Mouse (Mus musculus) heart, embryonic 13.5 days (tissue): ENCODE data around the gene Phf21b. TPM values are rescaled to one million over a fixed set of nuclear protein-coding genes. Genes with fewer than 3 reads are reported as not detected.
A peak's percentile ranks its signal among the peaks of the same experiment; 100 is the strongest.

ENCODE experiments used
- ATAC-seq: fragments of 200-750 bp; cut with Nextera tagmentation; 2 replicates; pipeline ENCODE4 v1.8.0; 2017; ENCODE audit warnings: moderate TSS enrichment; ENCODE audit not compliant: insufficient number of reproducible peaks, low FRiP score, low TSS enrichment; ENCODE audit errors: extremely low read depth
- H3K27ac ChIP-seq: fragments of 300-500 bp; sonication (generic); replicated peaks from 2 replicates; pipeline ENCODE4 v1.5.1; 2015; ENCODE audit warnings: moderate library complexity, mild to moderate bottlenecking, inconsistent platforms
- H3K27me3 ChIP-seq: fragments of 300-500 bp; sonication (generic); replicated peaks from 2 replicates; pipeline ENCODE4 v1.6.1; 2015; ENCODE audit warnings: mild to moderate bottlenecking, inconsistent platforms
- H3K36me3 ChIP-seq: fragments of 300-500 bp; sonication (generic); 2 replicates; pipeline ENCODE4 v1.6.1; 2015; ENCODE audit warnings: mild to moderate bottlenecking, inconsistent platforms
- H3K4me1 ChIP-seq: fragments of 300-500 bp; sonication (generic); 2 replicates; pipeline ENCODE4 v1.6.1; 2015; ENCODE audit warnings: inconsistent platforms
- H3K4me2 ChIP-seq: fragments of 300-500 bp; sonication (generic); 2 replicates; pipeline ENCODE4 v1.6.1; 2015; ENCODE audit warnings: inconsistent platforms, mild to moderate bottlenecking, moderate library complexity
- H3K4me3 ChIP-seq: fragments of 300-500 bp; sonication (generic); 2 replicates; pipeline ENCODE4 v1.5.1; 2015; ENCODE audit warnings: moderate library complexity, mild to moderate bottlenecking, inconsistent platforms
- H3K9ac ChIP-seq: fragments of 300-500 bp; sonication (generic); 2 replicates; pipeline ENCODE4 v1.6.1; 2015; ENCODE audit warnings: inconsistent platforms, mild to moderate bottlenecking, moderate library complexity
- H3K9me3 ChIP-seq: fragments of 300-500 bp; sonication (generic); 2 replicates; pipeline ENCODE4 v1.6.1; 2016; ENCODE audit warnings: inconsistent platforms
- WGBS: fragments of 180-500 bp; shearing (Covaris S2); methylation state at CpG from one replicate; pipeline ENCODE4 v1.1.7; 2015; ENCODE audit warnings: mixed read lengths; 5-methylcytosine and 5-hydroxymethylcytosine counted together
- polyA plus RNA-seq: library from polyadenylated mRNA; unstranded; fragments of >200 nt; fragmentation: Nextera tagmentation; extraction: Ambion mirVana; gene quantifications from 2 replicates; pipeline ENCODE4 v1.2.1, GENCODE M21; 2015

Gene Phf21b
- polyA plus RNA-seq, 1 experiment from 2014 or later = 0.08 TPM

DNA sequence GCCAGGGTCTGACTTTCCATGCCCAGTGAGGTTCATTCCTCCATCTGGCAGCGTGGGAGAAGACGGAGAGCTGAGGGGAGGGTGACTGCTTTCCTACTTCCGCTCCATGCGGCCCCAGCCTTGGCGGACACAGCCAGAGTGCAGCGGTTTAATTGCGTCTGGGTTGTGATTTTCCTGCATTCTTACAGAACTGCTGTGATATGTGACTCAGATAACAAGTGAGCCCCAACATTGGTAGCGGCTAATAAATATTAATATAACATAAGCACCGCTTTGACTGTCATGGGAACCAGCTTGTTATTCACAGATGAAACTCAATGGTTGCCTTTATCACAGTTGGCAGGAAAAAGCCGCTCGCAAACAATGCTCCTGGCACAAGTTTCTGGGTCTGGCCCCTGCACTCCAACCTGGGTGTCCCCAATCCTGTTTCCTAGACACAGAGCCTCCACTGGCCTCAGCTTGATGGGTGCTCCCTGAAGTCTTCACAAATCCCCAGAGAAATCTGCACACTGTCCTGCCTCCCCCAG is 43.0 kb downstream of the Phf21b start:
- Histone ChIP-seq H3K36me3 (no peaks in the 10 kb centered on the region), H3K27ac (no peak overlapping the region), H3K9me3 (no peaks in the 10 kb centered on the region), H3K4me3 (no peak overlapping the region), H3K4me2 (no peak overlapping the region), H3K27me3 (no peaks in the 10 kb centered on the region), H3K4me1 (no peaks in the 10 kb centered on the region), H3K9ac (no peak overlapping the region)
- no peak for ATAC-seq
- WGBS = 81% methylated on average over 11 of the region's 11 CpGs

DNA sequence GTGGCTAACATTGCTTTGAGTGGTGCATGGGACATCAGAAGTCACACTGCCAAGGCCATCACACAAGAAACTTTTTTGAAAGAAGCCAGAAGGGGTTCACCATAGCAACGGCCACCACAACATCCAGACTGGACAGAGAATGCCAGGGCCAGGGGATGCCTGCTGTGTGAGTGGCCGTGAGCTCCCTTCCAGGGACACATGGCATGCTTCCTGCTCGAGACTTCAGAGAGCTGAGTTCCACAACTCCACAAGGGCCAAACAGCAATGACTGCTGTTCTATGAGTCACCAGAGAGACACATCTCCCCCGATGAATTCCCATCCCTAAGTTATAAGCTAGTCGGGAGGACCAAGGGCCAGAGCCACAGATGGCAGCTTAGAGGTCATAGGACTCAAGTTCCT is 44.7 kb downstream of the Phf21b start:
- Histone ChIP-seq H3K4me3 (no peak overlapping the region), H3K36me3 (no peaks in the 10 kb centered on the region), H3K4me2 (no peak overlapping the region), H3K9me3 (no peaks in the 10 kb centered on the region), H3K9ac (no peak overlapping the region), H3K27me3 (no peaks in the 10 kb centered on the region), H3K4me1 (no peaks in the 10 kb centered on the region), H3K27ac (no peak overlapping the region)
- WGBS = 62% methylated on average over 5 of the region's 5 CpGs
- ATAC-seq = no peak

DNA sequence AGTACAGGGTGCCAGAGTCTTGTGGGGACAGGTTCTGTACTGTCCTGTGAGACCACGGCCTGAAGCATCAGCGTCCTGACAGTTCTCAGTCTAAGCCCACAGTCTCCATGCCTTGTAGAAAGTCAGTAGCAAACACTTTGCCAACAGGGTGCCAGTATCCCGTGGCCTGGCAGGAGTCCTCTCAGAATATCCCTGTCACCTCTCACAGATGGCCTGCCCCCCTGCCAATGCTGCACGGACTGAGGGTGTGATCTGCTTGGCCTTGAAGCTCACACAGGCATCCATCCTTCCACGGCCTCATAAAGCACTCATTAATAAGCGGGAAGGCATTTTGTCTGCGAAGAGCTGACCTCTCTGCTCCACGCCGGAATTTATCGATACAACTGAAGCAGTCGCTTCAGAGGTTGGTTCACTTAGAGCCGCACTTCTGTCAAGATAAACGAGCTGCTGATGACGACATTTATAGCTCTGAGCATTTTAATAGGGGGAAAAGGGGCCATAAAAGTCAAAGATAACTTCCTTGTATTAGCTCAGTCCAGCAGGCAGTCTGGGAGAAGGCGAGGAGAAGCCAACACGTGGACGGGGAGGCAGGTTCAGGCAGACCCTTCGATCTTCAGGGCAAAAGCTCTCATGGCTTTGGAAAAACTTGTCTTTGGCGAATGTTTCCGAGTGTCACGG is 46.4 kb downstream of the Phf21b start:
- H3K4me1 ChIP-seq = no peaks in the 10 kb centered on the region
- H3K4me2 ChIP-seq = no peak overlapping the region
- 62% methylated on average over 21 of the region's 21 CpGs for WGBS
- no peaks in the 10 kb centered on the region for H3K9me3 ChIP-seq
- no peaks in the 10 kb centered on the region for H3K36me3 ChIP-seq
- no peak overlapping the region for H3K9ac ChIP-seq
- no peaks in the 10 kb centered on the region for H3K27me3 ChIP-seq
- no peak overlapping the region for H3K27ac ChIP-seq
- no peak overlapping the region for H3K4me3 ChIP-seq
- ATAC-seq = no peak

DNA sequence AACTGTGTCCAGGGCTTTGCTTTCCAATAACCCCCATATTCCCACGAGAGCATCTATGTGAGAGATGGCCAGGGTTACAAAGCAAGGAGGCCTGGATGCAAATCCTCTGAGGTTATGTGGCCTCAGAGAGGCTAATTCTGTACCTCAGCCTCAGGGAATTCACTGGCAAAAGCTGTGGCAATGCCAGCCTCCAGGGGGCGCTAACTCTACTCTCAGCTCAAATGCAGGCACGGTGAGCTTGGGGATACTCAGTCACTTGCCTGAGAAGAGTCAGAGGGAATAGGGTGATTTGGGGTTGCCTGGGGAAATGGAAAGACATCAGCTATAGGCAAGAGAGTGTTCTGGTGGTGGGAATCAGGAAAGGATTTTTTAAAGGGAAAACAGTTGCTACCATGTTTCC is 52.2 kb downstream of the Phf21b start:
- H3K36me3 ChIP-seq = no peaks in the 10 kb centered on the region
- no peaks in the 10 kb centered on the region for H3K4me1 ChIP-seq
- H3K27me3 ChIP-seq = no peaks in the 10 kb centered on the region
- no peak for ATAC-seq
- no peak overlapping the region for H3K9ac ChIP-seq
- H3K4me2 ChIP-seq = no peak overlapping the region
- no peak overlapping the region for H3K27ac ChIP-seq
- WGBS = 53% methylated on average over 3 of the region's 3 CpGs
- no peak overlapping the region for H3K4me3 ChIP-seq
- H3K9me3 ChIP-seq = no peaks in the 10 kb centered on the region

DNA sequence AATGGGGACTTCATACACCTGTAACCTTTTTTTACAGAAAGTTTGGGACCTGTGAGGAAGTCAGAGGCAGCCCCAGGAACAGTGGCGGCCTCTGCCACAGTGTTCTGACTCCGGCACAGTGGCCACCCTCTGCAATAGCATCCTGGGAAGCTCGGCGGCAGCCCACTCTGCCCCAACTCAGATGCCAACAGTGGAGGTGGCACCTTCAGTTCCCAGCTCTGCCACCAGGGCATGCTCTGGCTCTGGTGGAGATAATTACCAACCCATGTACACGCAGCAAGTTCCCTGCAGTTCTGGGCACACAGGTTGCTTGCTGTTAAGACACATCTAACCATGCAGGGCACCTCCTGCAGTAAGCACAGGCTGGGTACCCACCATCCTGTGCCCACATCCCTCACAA is 55.7 kb downstream of the Phf21b start:
- ATAC-seq = no peak
- Histone ChIP-seq H3K4me1 (no peaks in the 10 kb centered on the region), H3K27me3 (no peaks in the 10 kb centered on the region), H3K4me2 (no peak overlapping the region), H3K9me3 (no peaks in the 10 kb centered on the region), H3K36me3 (peaks cover 12% of the 10 kb centered on the region; the same call in 1 of the 2 replicates), H3K27ac (no peak overlapping the region), H3K9ac (no peak overlapping the region), H3K4me3 (no peak overlapping the region)
- WGBS = 74% methylated on average over 5 of the region's 5 CpGs

DNA sequence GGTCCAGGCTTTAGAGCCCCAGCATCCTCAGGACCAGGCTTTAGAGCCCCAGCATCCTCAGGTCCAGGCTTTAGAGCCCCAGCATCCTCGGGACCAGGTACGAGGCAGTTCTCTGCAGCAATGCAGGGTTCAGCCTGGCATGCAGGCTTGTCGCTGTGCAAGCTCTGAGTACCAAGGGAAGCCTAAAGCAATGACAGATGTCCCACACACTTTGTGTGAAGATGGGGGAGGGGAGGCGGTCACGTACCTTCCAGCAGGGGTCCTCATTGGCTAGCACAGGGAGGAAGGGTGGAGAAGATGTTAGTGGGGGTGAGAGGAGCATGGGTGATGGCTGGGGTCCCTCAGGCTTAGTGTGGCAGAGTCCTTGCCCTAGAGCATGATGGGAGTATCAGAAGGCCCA is 62.2 kb downstream of the Phf21b start:
- WGBS = 74% methylated on average over 5 of the region's 5 CpGs
- no peaks in the 10 kb centered on the region for H3K9me3 ChIP-seq
- H3K4me1 ChIP-seq = no peaks in the 10 kb centered on the region

DNA sequence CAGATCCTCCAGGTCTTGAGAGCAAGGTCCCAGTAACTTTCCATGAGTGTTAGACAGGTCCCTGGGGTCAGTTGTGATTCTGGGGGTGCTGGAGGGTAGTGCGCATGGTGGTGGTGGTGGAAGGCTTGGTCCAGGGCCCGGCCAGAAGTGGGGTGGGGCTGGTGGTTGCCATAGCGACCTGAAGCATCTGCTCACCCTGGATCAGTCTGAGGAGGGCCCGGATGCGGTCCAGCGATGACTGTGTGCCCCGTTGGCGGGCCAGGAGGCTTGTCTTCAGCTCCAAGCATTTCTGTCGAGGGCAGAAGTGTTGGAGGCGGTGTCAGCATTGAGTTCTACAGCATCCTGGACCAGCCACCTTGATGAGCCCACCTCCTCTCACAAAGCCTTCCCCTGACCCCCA is 68.7 kb downstream of the Phf21b start:
- Histone ChIP-seq H3K27ac (no peak overlapping the region), H3K4me3 (no peak overlapping the region), H3K9ac (no peak overlapping the region), H3K9me3 (no peaks in the 10 kb centered on the region), H3K4me1 (no peaks in the 10 kb centered on the region), H3K36me3 (no peaks in the 10 kb centered on the region), H3K27me3 (no peaks in the 10 kb centered on the region), H3K4me2 (no peak overlapping the region)
- ATAC-seq = no peak
- 79% methylated on average over 10 of the region's 10 CpGs for WGBS

More for the DNA sequence above, 62.2 kb downstream of the Phf21b start:
- H3K4me2 ChIP-seq = no peak overlapping the region
- no peak overlapping the region for H3K9ac ChIP-seq
- peaks cover 12% of the 10 kb centered on the region; the same call in 1 of the 2 replicates for H3K36me3 ChIP-seq
- H3K4me3 ChIP-seq = no peak overlapping the region
- ATAC-seq = no peak
- H3K27me3 ChIP-seq = no peaks in the 10 kb centered on the region
- H3K27ac ChIP-seq = no peak overlapping the region

DNA sequence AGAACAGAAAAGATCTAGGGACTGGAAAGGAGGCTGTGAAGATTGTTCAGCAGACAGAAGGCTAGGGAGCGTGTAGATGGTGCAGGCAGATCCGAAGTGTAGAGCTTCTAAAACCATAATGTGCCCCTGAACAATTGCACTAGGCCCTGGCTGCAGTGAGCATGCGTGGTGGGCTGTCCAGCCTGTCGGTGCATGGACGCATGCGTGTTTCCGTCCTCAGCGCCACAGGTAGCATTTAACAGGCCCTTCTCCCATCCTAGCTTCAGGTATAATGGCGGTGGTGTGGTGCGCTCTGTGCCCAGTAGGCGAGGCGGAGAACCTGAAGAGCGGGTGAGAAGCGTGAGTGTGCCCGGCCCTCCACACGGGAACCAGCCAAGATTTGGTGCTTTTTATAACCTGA is 71.0 kb downstream of the Phf21b start:
- Histone ChIP-seq H3K4me2 (no peak overlapping the region), H3K4me1 (no peaks in the 10 kb centered on the region), H3K27ac (no peak overlapping the region), H3K36me3 (no peaks in the 10 kb centered on the region), H3K4me3 (no peak overlapping the region), H3K9me3 (no peaks in the 10 kb centered on the region), H3K9ac (no peak overlapping the region), H3K27me3 (no peaks in the 10 kb centered on the region)
- ATAC-seq = no peak
- 86% methylated on average over 16 of the region's 16 CpGs for WGBS

DNA sequence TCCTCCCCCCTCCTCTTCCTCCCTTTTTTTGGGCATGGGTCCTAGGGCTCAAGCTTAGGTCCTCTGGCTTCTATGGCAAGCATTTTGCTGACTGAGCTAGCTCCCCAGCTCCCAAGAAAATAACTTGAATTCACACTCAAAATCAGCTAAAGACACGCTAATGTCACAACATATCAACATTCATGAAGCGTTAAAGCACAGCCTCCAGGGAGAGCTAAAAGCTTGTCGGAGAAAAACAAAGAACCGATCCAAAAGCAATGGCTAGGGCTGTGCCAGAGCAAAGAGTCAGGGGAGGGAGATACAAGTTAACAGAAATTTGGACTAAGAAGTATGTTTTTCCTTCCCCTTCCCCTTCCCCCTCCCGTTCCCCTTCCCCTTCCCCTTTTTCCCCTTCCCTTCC is 77.3 kb downstream of the Phf21b start:
- ATAC-seq = no peak
- H3K4me3 ChIP-seq = no peak overlapping the region
- H3K27ac ChIP-seq = no peak overlapping the region
- no peak overlapping the region for H3K9ac ChIP-seq
- no peaks in the 10 kb centered on the region; the same call in 1 of the 2 replicates for H3K27me3 ChIP-seq
- no peaks in the 10 kb centered on the region for H3K9me3 ChIP-seq
- H3K4me1 ChIP-seq = 0 out of 2 replicates have a peak, but pooled peaks cover 6% of the 10 kb centered on the region
- WGBS = 51% methylated on average over 5 of the region's 5 CpGs
- H3K4me2 ChIP-seq = no peak overlapping the region
- H3K36me3 ChIP-seq = no peaks in the 10 kb centered on the region

DNA sequence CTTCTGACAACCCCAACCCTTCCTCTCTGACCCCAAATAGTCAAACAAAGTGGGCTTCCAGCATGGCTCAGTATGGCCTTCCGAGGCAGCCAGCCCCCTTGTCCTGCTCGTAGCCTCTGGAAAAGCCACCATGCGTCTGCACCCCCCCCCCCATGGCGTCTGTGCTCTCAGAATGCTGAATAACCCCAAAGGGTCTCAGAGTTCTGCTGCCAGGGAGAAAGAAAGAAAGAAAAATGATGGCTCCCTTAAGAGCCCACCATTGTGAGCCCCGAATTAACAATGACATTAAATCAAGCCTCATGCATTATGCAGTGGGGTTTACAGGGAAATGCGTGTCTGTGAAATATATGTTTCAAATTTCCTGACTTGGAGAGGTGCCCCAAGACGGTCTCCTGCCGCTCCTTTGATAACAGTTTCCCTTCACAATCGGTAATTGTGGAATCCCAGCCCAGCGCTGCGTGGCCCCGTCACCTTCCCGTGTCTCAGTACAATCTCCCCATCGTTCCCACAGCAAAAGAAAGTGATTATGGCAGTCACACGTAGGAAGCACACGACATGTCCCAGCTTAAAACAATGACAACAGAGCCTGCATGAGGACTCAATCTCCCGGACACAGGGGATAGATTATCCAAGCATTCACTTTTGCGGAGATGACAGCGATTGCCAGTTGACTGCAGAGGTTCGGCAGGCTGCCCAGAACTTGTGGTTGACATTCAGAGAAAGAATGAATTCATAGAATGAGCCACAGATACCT is 80.3 kb downstream of the Phf21b start:
- no peaks in the 10 kb centered on the region for H3K9me3 ChIP-seq
- no peak for ATAC-seq
- H3K4me2 ChIP-seq = peak overlapping the region; percentile 18; the same call in 1 of the 2 replicates
- H3K36me3 ChIP-seq = no peaks in the 10 kb centered on the region
- 0 out of 2 replicates have a peak, but pooled peaks cover 11% of the 10 kb centered on the region for H3K4me1 ChIP-seq
- no peak overlapping the region for H3K27ac ChIP-seq
- H3K27me3 ChIP-seq = no peaks in the 10 kb centered on the region; the same call in 1 of the 2 replicates
- 56% methylated on average over 20 of the region's 20 CpGs for WGBS
- H3K4me3 ChIP-seq = no peak overlapping the region
- H3K9ac ChIP-seq = no peak overlapping the region

DNA sequence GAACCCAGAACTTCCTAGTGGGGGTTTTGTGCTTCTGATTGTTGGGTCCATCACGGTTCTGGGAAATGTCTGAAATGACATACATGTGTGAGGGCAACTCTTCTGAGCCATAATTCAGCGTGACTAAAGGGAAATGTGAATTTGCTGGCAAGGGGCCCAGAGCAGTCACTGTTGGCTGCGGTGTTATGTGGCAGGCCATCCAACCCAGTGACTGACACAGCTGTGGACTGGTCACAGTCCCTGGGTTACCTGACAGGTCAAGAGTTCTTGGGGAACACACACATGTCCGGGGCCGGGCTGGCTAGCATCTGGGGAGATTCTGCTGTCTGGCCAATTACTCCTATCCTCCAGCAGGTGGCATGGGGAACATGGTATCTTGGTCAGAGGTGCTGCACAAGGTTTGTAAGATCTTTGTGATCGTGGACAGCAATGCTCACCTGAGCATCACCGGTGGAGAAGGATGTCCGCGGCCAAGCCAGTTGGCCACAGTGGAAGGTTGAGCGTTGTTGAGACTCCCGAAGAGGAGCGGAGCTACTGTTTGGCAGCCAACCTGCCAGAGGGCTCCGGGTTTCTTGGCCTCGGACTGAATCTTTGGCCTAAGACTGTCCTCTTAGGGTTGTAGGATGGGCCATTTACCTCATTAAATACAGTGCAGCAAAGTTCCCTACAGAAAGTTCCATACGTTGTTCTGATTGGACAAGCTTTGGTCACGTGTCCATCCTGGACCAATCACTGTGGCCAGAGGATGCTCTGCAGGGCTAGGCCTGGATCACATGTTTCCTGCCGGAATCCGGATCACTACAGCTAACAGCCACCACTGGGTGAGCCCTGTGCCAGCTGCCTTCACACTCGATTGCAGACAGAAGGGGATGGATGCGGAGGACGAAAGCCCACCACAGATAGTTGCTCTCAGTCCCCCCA is 83.4 kb downstream of the Phf21b start:
- Histone ChIP-seq H3K9me3 (no peaks in the 10 kb centered on the region), H3K27ac (no peak overlapping the region), H3K9ac (no peak overlapping the region), H3K4me3 (no peak overlapping the region), H3K27me3 (no peaks in the 10 kb centered on the region), H3K4me1 (0 out of 2 replicates have a peak, but pooled peaks cover 11% of the 10 kb centered on the region), H3K36me3 (no peaks in the 10 kb centered on the region), H3K4me2 (no peak overlapping the region)
- ATAC-seq = no peak
- WGBS = 76% methylated on average over 21 of the region's 21 CpGs
